ENCODE assay signal across 8 mouse cellular contexts in the genomic region with DNA sequence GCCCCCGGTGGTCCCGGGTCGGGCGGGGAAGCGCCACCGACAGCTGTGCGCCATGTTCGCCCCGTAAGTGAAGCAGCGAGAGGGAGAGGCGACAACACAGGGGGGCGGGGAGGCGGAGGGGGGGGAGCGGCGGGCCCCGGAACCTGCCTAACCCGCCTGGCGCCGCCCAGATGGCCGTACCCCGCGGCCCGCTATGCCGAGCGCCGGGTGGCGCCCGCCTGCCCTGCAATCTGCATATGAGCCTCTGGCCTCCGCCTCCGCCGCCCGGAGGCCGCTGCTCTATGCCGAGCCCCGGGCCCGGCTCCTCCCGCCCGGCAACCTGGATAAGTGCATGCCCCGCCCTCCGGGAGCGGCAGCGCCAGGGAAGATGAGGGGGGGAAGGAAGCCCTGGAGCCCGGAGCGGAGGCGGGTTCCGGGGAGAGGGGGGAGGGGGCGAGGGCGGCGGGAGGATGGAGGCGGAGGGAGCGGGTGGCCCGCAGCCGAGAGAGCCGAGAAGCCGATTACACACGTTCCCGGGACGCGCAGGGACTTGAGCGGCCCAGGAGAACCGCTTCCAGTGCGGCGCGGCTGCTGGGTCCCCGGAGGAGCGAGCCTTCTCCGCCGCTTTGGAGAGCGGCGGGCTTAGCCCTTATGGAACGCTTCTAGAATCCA. TPM values are rescaled to one million over a fixed set of nuclear protein-coding genes. Genes with fewer than 3 reads are reported as not detected.
DNase-seq lines count a peak whose midpoint lies in the region; ATAC-seq and TF ChIP-seq lines count a peak whose summit lies in the region.

A gene (minus strand): TSS at position 76 of the 651 bp plus-strand sequence.

- TF ChIP-seq CTCF in left cerebral cortex, adult 2 months (IDR thresholded peaks at IDR 0.05), result no peak

- H3K9ac ChIP-seq in hindbrain, embryonic 16.5 days (ENCODE audit: low read depth, low read length), result peak within 1 kb of the TSS; percentile 95

- peak within 1 kb of the TSS; percentile 82 for H3K4me3 ChIP-seq in hindbrain, embryonic 16.5 days (ENCODE audit: low read length)
- H3K4me3 ChIP-seq in left cerebral cortex, adult 2 months, result peak within 1 kb of the TSS; percentile 92

- H3K4me2 ChIP-seq in hindbrain, embryonic 16.5 days (ENCODE audit: low read length), result peak within 1 kb of the TSS; percentile 93

- intact Hi-C loops in left cerebral cortex, adult 2 months (cut with DNase I), result loop anchor here (1.0 to 5.0 kb wide), 3 partner anchors 24 to 241 kb away; a partner anchor contains a TSS

- no peaks in the 10 kb centered on the region for H3K36me3 ChIP-seq in hindbrain, embryonic 16.5 days (ENCODE audit: control insufficient read depth, insufficient read depth, low read length)

- H3K4me1 ChIP-seq in hindbrain, embryonic 16.5 days (ENCODE audit: control insufficient read depth, insufficient read depth, low read depth, low read length), result peaks cover 25% of the 10 kb centered on the region

- WGBS in hindbrain, embryonic 16.5 days, result under 1% methylated on average over 55 of the region's 71 CpGs

- no peaks in the 10 kb centered on the region for H3K27me3 ChIP-seq in hindbrain, embryonic 16.5 days (replicated peaks; ENCODE audit: control insufficient read depth, insufficient read depth, low read length)

- peak; percentile 60 for ATAC-seq in hindbrain, embryonic 16.5 days
- ATAC-seq in megakaryocyte, adult 5-6 weeks (ENCODE audit: poor library complexity, severe bottlenecking), result peak; percentile 92

- peak; percentile 92 for DNase-seq in WW6 (ENCODE audit: low read depth, low spot score)
- peak; percentile 100 for DNase-seq in cerebellum, postnatal 4 days (ENCODE audit: low spot score in 2 of 2)
- DNase-seq in gastrocnemius, adult 18-20 months (ENCODE audit: low spot score), result peak; percentile 99
- peak; percentile 99 to 100 for DNase-seq in left cerebral cortex, adult 2 months (ENCODE audit: extremely low spot score in 1 of 2, low spot score in 2 of 2)
- peak; percentile 96 to 98 for DNase-seq in right cerebral cortex, adult 2 months (ENCODE audit: low spot score in 2 of 2)
- DNase-seq in urinary bladder, postnatal 14 days (ENCODE audit: low spot score), result peak; percentile 98

- H3K9me3 ChIP-seq in hindbrain, embryonic 16.5 days (ENCODE audit: control insufficient read depth, low read length), result no peaks in the 10 kb centered on the region

- peak within 1 kb of the TSS; percentile 92 for H3K27ac ChIP-seq in hindbrain, embryonic 16.5 days (ENCODE audit: low read depth, low read length)
- H3K27ac ChIP-seq in left cerebral cortex, adult 2 months, result peak within 1 kb of the TSS; percentile 95

RNA-seq across cellular contexts. Expression of the gene that starts here (rescaled TPM):
- 10 to 100 TPM; 16.4 to 19.5 TPM for total RNA-seq in gastrocnemius, adult 18-20 months (2021)
- polyA plus RNA-seq in hindbrain, embryonic 16.5 days (2015; fragmentation: Nextera tagmentation; extraction: Ambion mirVana), result 14.4 and 16.4 TPM in 2 replicates
- total RNA-seq in left cerebral cortex, adult 2 months (2021), result 10 to 100 TPM; 81.5 to 97.4 TPM
- total RNA-seq in megakaryocyte, adult 5-6 weeks (2015), result 32.8 and 44.7 TPM in 2 replicates
- 5.5 and 15.9 TPM in 2 replicates for total RNA-seq in megakaryocyte, adult 5-6 weeks (2017)

Comparison
In these comparisons a context has a peak if more than half of its experiments do, and no peak if none do; other contexts are left out.
1. Peak in every context shown above with its lines: DNase-seq, ATAC-seq, H3K4me3 ChIP-seq and H3K27ac ChIP-seq.